Mouse (Mus musculus) embryonic facial prominence, embryonic 10.5 days (tissue): ENCODE measurements around the gene C2. TPM values are rescaled to one million over a fixed set of nuclear protein-coding genes. Genes with fewer than 3 reads are reported as not detected.
"Not testable (repeated sequence)": the region's sequence is repeated elsewhere in the genome, so short reads cannot be mapped to it uniquely, and the experiment has no call there.

Source experiments
- DNase-seq: peaks from one replicate; pipeline ENCODE4 v3.0.0-alpha.2; 2017; ENCODE audit warnings: low spot score
- H3K27ac ChIP-seq: fragments of 300-500 bp; sonication (generic); replicated peaks from 2 replicates; pipeline ENCODE4 v1.5.1; 2016; ENCODE audit warnings: mild to moderate bottlenecking
- H3K27me3 ChIP-seq: fragments of 300-500 bp; sonication (generic); replicated peaks from 2 replicates; pipeline ENCODE4 v1.6.1; 2016; ENCODE audit warnings: low read depth, mild to moderate bottlenecking; ENCODE audit not compliant: poor library complexity, severe bottlenecking
- H3K36me3 ChIP-seq: fragments of 300-500 bp; sonication (generic); replicated peaks from 2 replicates; pipeline ENCODE4 v1.6.1; 2016; ENCODE audit warnings: mild to moderate bottlenecking, moderate library complexity
- H3K4me1 ChIP-seq: fragments of 300-500 bp; sonication (generic); 2 replicates; pipeline ENCODE4 v1.6.1; 2016
- H3K4me3 ChIP-seq: fragments of 300-500 bp; sonication (generic); 2 replicates; pipeline ENCODE4 v1.5.1; 2016; ENCODE audit warnings: mild to moderate bottlenecking, moderate library complexity
- H3K9me3 ChIP-seq: fragments of 300-500 bp; sonication (generic); 2 replicates; pipeline ENCODE4 v1.6.1; 2016; ENCODE audit warnings: mild to moderate bottlenecking
- WGBS: fragments of 180-500 bp; shearing (Covaris S2); methylation state at CpG from one replicate; pipeline ENCODE4 v1.1.7; 2016; 5-methylcytosine and 5-hydroxymethylcytosine counted together
- polyA plus RNA-seq: library from polyadenylated mRNA; unstranded; fragments of >200 nt; fragmentation: Nextera tagmentation; extraction: Ambion mirVana; gene quantifications from 2 replicates; pipeline ENCODE4 v1.2.1, GENCODE M21; 2016

Gene C2
- polyA plus RNA-seq, 1 experiment from 2014 or later = 1.6 TPM

GRCm38 (mm10) chr17:34901948-34902347, 3.9 kb upstream of the C2 start:
- H3K27ac ChIP-seq, H3K27me3 ChIP-seq, DNase-seq, H3K4me3 ChIP-seq, H3K9me3 ChIP-seq: not testable (repeated sequence)
- Histone ChIP-seq H3K4me1 (peaks cover 27% of the 10 kb centered on the region), H3K36me3 (peaks cover 63% of the 10 kb centered on the region)
- 92% methylated on average over 9 of the region's 10 CpGs for WGBS

GRCm38 (mm10) chr17:34900826-34901225, 2.8 kb upstream of the C2 start:
- Histone ChIP-seq H3K4me1 (peaks cover 38% of the 10 kb centered on the region), H3K36me3 (peaks cover 63% of the 10 kb centered on the region), H3K4me3 (peak overlapping the region; percentile 99; the same call in 1 of the 2 replicates)
- not testable (repeated sequence) for H3K9me3 ChIP-seq, H3K27me3 ChIP-seq, H3K27ac ChIP-seq, DNase-seq

- H3K4me1 ChIP-seq = peaks cover 47% of the 10 kb centered on the region
- WGBS = 3% methylated on average over 5 of the region's 5 CpGs
- peaks cover 4% of the 10 kb centered on the region; the same call in 1 of the 2 replicates for H3K9me3 ChIP-seq
- no peaks in the 10 kb centered on the region for H3K27me3 ChIP-seq
- peaks cover 59% of the 10 kb centered on the region for H3K36me3 ChIP-seq
- DNase-seq = no peak
- peak overlapping the region; percentile 99 for H3K4me3 ChIP-seq
- peak overlapping the region; percentile 100 for H3K27ac ChIP-seq
Measured at GRCm38 (mm10) chr17:34899890-34900243, 1.8 kb upstream of the C2 start.

- peak; percentile 55 for DNase-seq
- no peaks in the 10 kb centered on the region for H3K27me3 ChIP-seq
- 1% methylated on average over 44 of the region's 45 CpGs for WGBS
- H3K4me1 ChIP-seq = peaks cover 49% of the 10 kb centered on the region
- peak overlapping the region; percentile 99 for H3K4me3 ChIP-seq
- peaks cover 4% of the 10 kb centered on the region; the same call in 1 of the 2 replicates for H3K9me3 ChIP-seq
- peaks cover 53% of the 10 kb centered on the region for H3K36me3 ChIP-seq
- H3K27ac ChIP-seq = peak overlapping the region; percentile 100
Measured at GRCm38 (mm10) chr17:34899053-34899889, 1.2 kb upstream of the C2 start.

- peak; percentile 80 for DNase-seq
- peaks cover 4% of the 10 kb centered on the region; the same call in 1 of the 2 replicates for H3K9me3 ChIP-seq
- H3K27ac ChIP-seq = peak overlapping the region; percentile 100
- peaks cover 48% of the 10 kb centered on the region for H3K36me3 ChIP-seq
- H3K4me1 ChIP-seq = peaks cover 54% of the 10 kb centered on the region
- 2% methylated on average over 37 of the region's 47 CpGs for WGBS
- no peaks in the 10 kb centered on the region for H3K27me3 ChIP-seq
- H3K4me3 ChIP-seq = peak overlapping the region; percentile 99
Measured at GRCm38 (mm10) chr17:34898706-34899052, 614 bp upstream of the C2 start.

GRCm38 (mm10) chr17:34897373-34898159, 499 bp downstream of the C2 start:
- H3K36me3 ChIP-seq = peaks cover 36% of the 10 kb centered on the region
- peaks cover 4% of the 10 kb centered on the region; the same call in 1 of the 2 replicates for H3K9me3 ChIP-seq
- H3K27ac ChIP-seq = peak overlapping the region; percentile 100
- H3K4me3 ChIP-seq = peak overlapping the region; percentile 99
- no peaks in the 10 kb centered on the region for H3K27me3 ChIP-seq
- 25% methylated on average over 10 of the region's 10 CpGs for WGBS
- H3K4me1 ChIP-seq = peaks cover 59% of the 10 kb centered on the region
- DNase-seq = no peak

- Histone ChIP-seq H3K4me3 (peak overlapping the region; percentile 99), H3K27ac (0 out of 2 replicates have a peak overlapping the region, but pooled peaks have one; percentile 99), H3K27me3 (no peaks in the 10 kb centered on the region), H3K4me1 (peaks cover 59% of the 10 kb centered on the region), H3K36me3 (peaks cover 25% of the 10 kb centered on the region), H3K9me3 (peaks cover 4% of the 10 kb centered on the region; the same call in 1 of the 2 replicates)
- DNase-seq = no peak
- WGBS = 89% methylated on average over 17 of the region's 17 CpGs
Measured at GRCm38 (mm10) chr17:34896366-34896765, 1.7 kb downstream of the C2 start.

GRCm38 (mm10) chr17:34895724-34896123, 2.3 kb downstream of the C2 start:
- no peaks in the 10 kb centered on the region for H3K27me3 ChIP-seq
- no peak for DNase-seq
- H3K27ac ChIP-seq = peak overlapping the region; percentile 99
- H3K4me1 ChIP-seq = peaks cover 59% of the 10 kb centered on the region
- 89% methylated on average over 15 of the region's 15 CpGs for WGBS
- H3K4me3 ChIP-seq = peak overlapping the region; percentile 99
- H3K36me3 ChIP-seq = peaks cover 19% of the 10 kb centered on the region
- peaks cover 4% of the 10 kb centered on the region; the same call in 1 of the 2 replicates for H3K9me3 ChIP-seq

GRCm38 (mm10) chr17:34894801-34895530, 3.1 kb downstream of the C2 start:
- Histone ChIP-seq H3K4me3 (peak overlapping the region; percentile 99), H3K27me3 (no peaks in the 10 kb centered on the region), H3K36me3 (peaks cover 18% of the 10 kb centered on the region), H3K4me1 (peaks cover 53% of the 10 kb centered on the region), H3K27ac (peak overlapping the region; percentile 99), H3K9me3 (peaks cover 4% of the 10 kb centered on the region; the same call in 1 of the 2 replicates)
- WGBS = 8% methylated on average over 51 of the region's 51 CpGs
- DNase-seq = peak; percentile 59

- Histone ChIP-seq H3K9me3 (peaks cover 4% of the 10 kb centered on the region; the same call in 1 of the 2 replicates), H3K4me3 (peak overlapping the region; percentile 99)
Measured at GRCm38 (mm10) chr17:34894074-34894597, 3.9 kb downstream of the C2 start.

GRCm38 (mm10) chr17:34893072-34893824, 4.8 kb downstream of the C2 start:
- H3K4me1 ChIP-seq = peaks cover 44% of the 10 kb centered on the region
- peaks cover 18% of the 10 kb centered on the region for H3K36me3 ChIP-seq
- no peak for DNase-seq
- H3K27me3 ChIP-seq = no peaks in the 10 kb centered on the region
- 70% methylated on average over 12 of the region's 12 CpGs for WGBS
- peaks cover 4% of the 10 kb centered on the region; the same call in 1 of the 2 replicates for H3K9me3 ChIP-seq
- H3K4me3 ChIP-seq = peak overlapping the region; percentile 99
- H3K27ac ChIP-seq = peak overlapping the region; percentile 99

More at GRCm38 (mm10) chr17:34894074-34894597, 3.9 kb downstream of the C2 start:
- Histone ChIP-seq H3K36me3 (peaks cover 18% of the 10 kb centered on the region), H3K4me1 (peaks cover 46% of the 10 kb centered on the region), H3K27ac (peak overlapping the region; percentile 99), H3K27me3 (no peaks in the 10 kb centered on the region)
- peak; percentile 98 for DNase-seq
- under 1% methylated on average over 46 of the region's 51 CpGs for WGBS
